Mouse (Mus musculus) neural tube, embryonic 11.5 days (tissue): ENCODE measurements at regions not wholly inside any gene's neighbourhood (a gene's known extent, or its start where the extent isn't known, plus 50 kb on each side); places are given as distances from the start of the nearest gene placed in this dataset.
"Not testable (repeated sequence)": the region's sequence is repeated elsewhere in the genome, so short reads cannot be mapped to it uniquely, and the experiment has no call there.

Experiments
- ATAC-seq: fragments of 200-750 bp; cut with Nextera tagmentation; 2 replicates; pipeline ENCODE4 v1.8.0; 2017; ENCODE audit warnings: moderate number of reproducible peaks, mild to moderate bottlenecking, moderate TSS enrichment, moderate library complexity; ENCODE audit not compliant: insufficient read depth, low FRiP score, low TSS enrichment
- DNase-seq: peaks from one replicate; pipeline ENCODE4 v3.0.0-alpha.2; 2015; ENCODE audit warnings: low spot score
- H3K27ac ChIP-seq: fragments of 300-500 bp; sonication (generic); 2 replicates; pipeline ENCODE4 v1.5.1; 2014; ENCODE audit warnings: low read depth, mild to moderate bottlenecking, low read length
- H3K27me3 ChIP-seq: fragments of 300-500 bp; sonication (generic); 2 replicates; pipeline ENCODE4 v1.6.1; 2014; ENCODE audit warnings: mild to moderate bottlenecking, low read length, mixed read lengths; ENCODE audit not compliant: control insufficient read depth, insufficient read depth
- H3K36me3 ChIP-seq: fragments of 300-500 bp; sonication (generic); 2 replicates; pipeline ENCODE4 v1.6.1; 2014; ENCODE audit warnings: mild to moderate bottlenecking, low read length, moderate library complexity, mixed read lengths; ENCODE audit not compliant: control insufficient read depth, insufficient read depth
- H3K4me1 ChIP-seq: fragments of 300-500 bp; sonication (generic); 2 replicates; pipeline ENCODE4 v1.6.1; 2014; ENCODE audit warnings: low read length, mixed read lengths; ENCODE audit not compliant: control insufficient read depth, insufficient read depth
- H3K4me2 ChIP-seq: fragments of 300-500 bp; sonication (generic); 2 replicates; pipeline ENCODE4 v1.6.1; 2014; ENCODE audit warnings: low read depth, mild to moderate bottlenecking, moderate library complexity
- H3K4me3 ChIP-seq: fragments of 300-500 bp; sonication (generic); 2 replicates; pipeline ENCODE4 v1.5.1; 2014; ENCODE audit warnings: low read depth, low read length
- H3K9ac ChIP-seq: fragments of 300-500 bp; sonication (generic); 2 replicates; pipeline ENCODE4 v1.6.1; 2014; ENCODE audit warnings: mild to moderate bottlenecking, low read length
- H3K9me3 ChIP-seq: fragments of 300-500 bp; sonication (generic); 2 replicates; pipeline ENCODE4 v1.6.1; 2016; ENCODE audit warnings: low read length; ENCODE audit not compliant: control insufficient read depth
- WGBS: fragments of 180-500 bp; shearing (Covaris S2); extraction: QIAGEN DNeasy Blood & Tissue Kit; methylation state at CpG from one replicate; pipeline ENCODE4 v1.1.7; 2014; 5-methylcytosine and 5-hydroxymethylcytosine counted together

- Histone ChIP-seq H3K36me3 (no peaks in the 10 kb centered on the region), H3K27ac (no peak overlapping the region), H3K4me2 (no peak overlapping the region), H3K4me1 (no peaks in the 10 kb centered on the region), H3K27me3 (no peaks in the 10 kb centered on the region), H3K4me3 (no peak overlapping the region), H3K9me3 (no peaks in the 10 kb centered on the region), H3K9ac (no peak overlapping the region)
- 62% methylated on average over 7 of the region's 7 CpGs for WGBS
- ATAC-seq = peak; percentile 58
- no peak for DNase-seq
Measured at GRCm38 (mm10) chr1:43299490-43300302, 102.9 kb upstream of the Fhl2 start.

GRCm38 (mm10) chr1:43300676-43301075 lies 103.9 kb upstream of the Fhl2 start:
- no peaks in the 10 kb centered on the region for H3K4me1 ChIP-seq
- DNase-seq (no peak), ATAC-seq (no peak)
- no peaks in the 10 kb centered on the region for H3K27me3 ChIP-seq
- H3K4me2 ChIP-seq = no peak overlapping the region
- WGBS = 79% methylated on average over 5 of the region's 5 CpGs
- H3K9ac ChIP-seq = no peak overlapping the region
- no peaks in the 10 kb centered on the region for H3K9me3 ChIP-seq
- no peak overlapping the region for H3K4me3 ChIP-seq
- no peaks in the 10 kb centered on the region for H3K36me3 ChIP-seq
- H3K27ac ChIP-seq = no peak overlapping the region

- Histone ChIP-seq H3K9ac (no peak overlapping the region), H3K27me3 (no peaks in the 10 kb centered on the region), H3K9me3 (no peaks in the 10 kb centered on the region), H3K4me1 (no peaks in the 10 kb centered on the region), H3K36me3 (no peaks in the 10 kb centered on the region), H3K27ac (no peak overlapping the region), H3K4me3 (no peak overlapping the region), H3K4me2 (no peak overlapping the region)
- DNase-seq (no peak), ATAC-seq (no peak)
- 83% methylated on average over 7 of the region's 7 CpGs for WGBS
Measured at GRCm38 (mm10) chr1:43301866-43302571, 105.2 kb upstream of the Fhl2 start.

GRCm38 (mm10) chr1:43302657-43303056 lies 105.9 kb upstream of the Fhl2 start:
- H3K4me1 ChIP-seq = no peaks in the 10 kb centered on the region
- no peaks in the 10 kb centered on the region for H3K27me3 ChIP-seq
- 84% methylated on average over 7 of the region's 7 CpGs for WGBS
- no peak overlapping the region for H3K27ac ChIP-seq
- no peak overlapping the region for H3K4me2 ChIP-seq
- no peaks in the 10 kb centered on the region for H3K36me3 ChIP-seq
- DNase-seq (no peak), ATAC-seq (no peak)
- no peak overlapping the region for H3K9ac ChIP-seq
- H3K9me3 ChIP-seq = no peaks in the 10 kb centered on the region
- no peak overlapping the region for H3K4me3 ChIP-seq

GRCm38 (mm10) chr1:43305349-43306278 lies 108.8 kb upstream of the Fhl2 start:
- H3K27ac ChIP-seq = no peak overlapping the region
- no peak overlapping the region for H3K4me3 ChIP-seq
- 78% methylated on average over 9 of the region's 9 CpGs for WGBS
- H3K4me2 ChIP-seq = no peak overlapping the region
- no peak for DNase-seq
- H3K27me3 ChIP-seq = no peaks in the 10 kb centered on the region
- H3K4me1 ChIP-seq = no peaks in the 10 kb centered on the region
- no peak overlapping the region for H3K9ac ChIP-seq
- H3K9me3 ChIP-seq = no peaks in the 10 kb centered on the region
- H3K36me3 ChIP-seq = no peaks in the 10 kb centered on the region
- no peak for ATAC-seq

GRCm38 (mm10) chr1:43310711-43311695 lies 114.2 kb upstream of the Fhl2 start:
- Histone ChIP-seq H3K9ac (no peak overlapping the region), H3K36me3 (no peaks in the 10 kb centered on the region), H3K4me3 (no peak overlapping the region), H3K27ac (no peak overlapping the region), H3K9me3 (no peaks in the 10 kb centered on the region), H3K4me1 (no peaks in the 10 kb centered on the region), H3K4me2 (no peak overlapping the region), H3K27me3 (no peaks in the 10 kb centered on the region)
- ATAC-seq (no peak), DNase-seq (peak; percentile 21)
- WGBS = 77% methylated on average over 16 of the region's 16 CpGs

- not testable (repeated sequence) for ATAC-seq, H3K4me1 ChIP-seq, H3K4me2 ChIP-seq, H3K36me3 ChIP-seq, H3K27ac ChIP-seq, H3K9me3 ChIP-seq, H3K4me3 ChIP-seq, H3K9ac ChIP-seq, H3K27me3 ChIP-seq, DNase-seq
- WGBS = 88% methylated on average over 12 of the region's 12 CpGs
Measured at GRCm38 (mm10) chr1:43316331-43316730, 119.5 kb upstream of the Fhl2 start.
